Mouse (Mus musculus): ENCODE measurements at regions not wholly inside any gene's neighbourhood (a gene's known extent, or its start where the extent isn't known, plus 50 kb on each side); places are given as distances from the start of the nearest gene placed in this dataset.

GRCm38 (mm10) chr1:55963867-55964266 lies 558.1 kb downstream of the Plcl1 start:
- ATAC-seq (replicated peaks; ENCODE audit: low FRiP score, poor library complexity, severe bottlenecking): no peak

DNA sequence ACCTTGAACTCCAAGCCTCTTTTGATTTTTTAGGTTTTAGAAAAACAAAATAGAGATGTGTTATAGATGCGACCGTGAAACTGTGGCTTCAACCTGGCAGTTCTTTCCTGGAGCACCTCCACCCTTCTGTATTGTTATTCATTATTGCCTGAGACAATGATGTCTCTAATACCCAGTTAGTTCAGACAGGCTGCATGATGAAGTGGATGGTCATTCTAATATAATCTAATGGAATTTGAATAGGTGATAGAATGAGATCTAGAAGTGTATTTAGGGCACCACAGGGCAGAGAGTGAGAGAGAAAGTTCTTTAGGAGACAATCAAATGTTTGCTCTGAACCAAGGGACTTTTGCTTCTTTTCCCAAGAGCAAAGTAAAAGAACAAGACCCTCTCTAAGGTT lies 560.6 kb downstream of the Plcl1 start:
- no peak for ATAC-seq (replicated peaks; ENCODE audit: low FRiP score, poor library complexity, severe bottlenecking)

GRCm38 (mm10) chr1:55967869-55968268 lies 562.1 kb downstream of the Plcl1 start:
- ATAC-seq (replicated peaks; ENCODE audit: low FRiP score, poor library complexity, severe bottlenecking): no peak

GRCm38 (mm10) chr1:55977796-55978195 lies 572.1 kb downstream of the Plcl1 start:
- no peak for ATAC-seq (replicated peaks; ENCODE audit: low FRiP score, poor library complexity, severe bottlenecking)

DNA sequence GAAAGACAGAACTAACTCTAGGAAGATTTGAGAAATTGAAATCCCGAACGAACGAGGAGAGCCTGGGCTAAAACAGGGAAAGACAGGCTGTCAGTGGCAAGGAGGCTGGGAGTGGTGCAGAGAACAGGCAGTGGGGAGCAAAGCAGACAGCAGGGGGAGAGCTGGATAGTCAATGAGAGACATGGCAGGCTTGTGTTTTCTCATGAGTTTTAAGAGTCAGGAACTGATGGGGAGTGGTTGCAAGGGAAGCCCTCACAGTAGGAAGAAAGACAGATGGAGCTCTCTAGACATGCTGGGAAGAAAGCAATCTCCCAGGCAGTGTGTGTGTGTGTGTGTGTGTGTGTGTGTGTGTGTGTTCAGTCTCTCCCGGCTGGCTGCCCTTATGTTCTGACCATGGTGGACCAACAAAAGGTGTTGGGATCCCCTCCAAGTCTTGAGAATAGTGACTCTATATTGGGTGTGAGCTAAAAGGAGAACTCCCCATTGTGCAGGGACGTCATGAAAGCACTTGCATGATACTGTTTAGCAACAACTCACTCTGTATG lies 577.9 kb downstream of the Plcl1 start:
- ATAC-seq (replicated peaks; ENCODE audit: low FRiP score, poor library complexity, severe bottlenecking): no peak

GRCm38 (mm10) chr1:55997074-55997473 lies 591.4 kb downstream of the Plcl1 start:
- no peak for ATAC-seq (replicated peaks; ENCODE audit: low FRiP score, poor library complexity, severe bottlenecking)

Data from erythroid progenitor cell, adult 5-6 weeks (primary cell).